Mouse (Mus musculus): ENCODE results near the gene Fgfr3. TPM values are rescaled to one million over a fixed set of nuclear protein-coding genes. Genes with fewer than 3 reads are reported as not detected.
A peak's percentile ranks its signal among the peaks of the same experiment; 100 is the strongest.

Gene Fgfr3
- total RNA-seq (2022): 10 to 100 TPM in 2 of 4 experiments, 1 to 10 TPM in 2; 5.7 to 10.7 (median 9.3) TPM

DNA sequence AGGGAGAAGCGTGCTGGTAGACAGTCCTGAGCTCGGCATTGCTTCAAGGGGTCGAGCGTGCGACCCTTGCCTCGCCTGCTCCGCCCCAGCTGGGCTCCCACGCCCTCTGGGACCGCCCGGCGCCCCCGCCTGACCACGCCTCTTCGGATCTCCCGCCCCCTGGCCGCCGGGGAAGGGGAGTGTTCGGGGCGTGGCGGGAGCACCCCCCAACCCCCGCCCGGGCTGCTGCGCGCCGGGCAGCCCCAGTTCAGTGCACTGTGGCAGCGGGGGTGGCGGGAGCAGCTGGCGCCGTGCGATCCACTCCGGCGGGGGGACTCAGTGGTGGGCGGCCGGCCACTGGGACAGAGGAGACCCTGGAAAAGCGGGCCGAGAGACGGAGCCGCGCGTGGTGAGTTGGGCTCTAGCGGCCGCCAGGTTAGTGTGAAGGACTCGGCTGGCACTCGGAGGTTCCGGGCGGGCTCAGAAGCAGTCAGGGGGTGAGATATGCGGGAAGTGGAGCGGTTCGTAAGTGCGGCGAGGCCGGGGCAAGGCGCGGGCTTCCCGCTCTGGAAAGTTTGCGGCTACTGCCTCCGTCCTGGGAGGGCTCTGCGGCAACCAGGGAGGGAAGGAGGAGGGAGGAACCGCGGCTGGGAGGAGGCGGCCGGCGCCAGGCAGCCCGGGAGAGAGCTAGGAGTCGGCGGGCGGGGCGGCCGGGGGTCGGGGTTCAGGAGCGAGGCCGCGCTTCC, at the start of gene Fgfr3:
TSS of gene Fgfr3 (plus strand) at position 134 of the 725 bp plus-strand sequence.
- DNase-seq (ENCODE audit: low spot score): peak; percentile 51

DNA sequence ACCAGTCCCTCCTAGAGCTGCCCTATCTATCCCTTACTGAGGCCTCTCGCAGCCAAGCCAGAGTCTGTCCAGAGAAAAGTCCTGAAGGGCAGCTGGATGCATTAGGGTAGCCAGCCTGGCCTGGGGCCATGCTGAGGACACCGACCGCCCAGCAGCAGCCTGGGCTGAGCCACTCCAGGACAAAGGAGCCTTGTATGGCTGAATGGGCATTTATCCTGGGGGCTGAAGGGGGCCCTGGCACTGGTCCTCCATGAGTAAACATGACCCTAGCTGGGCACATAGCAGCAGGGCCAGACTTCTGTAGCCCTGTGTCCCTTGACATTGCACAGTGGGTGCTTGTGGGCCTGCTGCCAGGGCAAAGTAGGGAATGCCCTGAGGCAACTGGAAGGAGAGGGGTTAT, 47.0 kb upstream of the Fgfr3 start:
- DNase-seq (ENCODE audit: low spot score): no peak

DNA sequence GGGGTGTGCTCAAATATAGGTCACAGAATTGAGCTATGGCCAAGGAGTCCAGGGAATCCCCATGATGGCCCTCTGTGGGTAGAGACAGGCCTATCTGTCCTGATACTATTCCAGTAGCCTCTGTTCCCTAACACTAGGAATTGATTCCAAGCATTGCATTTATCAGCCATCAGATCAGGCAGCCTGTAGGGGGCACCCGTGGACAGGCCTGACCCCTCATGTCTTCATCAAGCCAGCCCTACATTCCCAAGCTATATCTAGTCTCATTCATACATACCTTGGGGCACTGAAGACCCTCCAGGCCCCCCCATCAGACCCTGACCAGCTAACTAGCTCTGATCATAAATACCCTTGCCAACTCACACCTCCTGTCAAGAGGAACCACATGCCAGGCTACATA, 45.5 kb upstream of the Fgfr3 start:
- DNase-seq (ENCODE audit: low spot score): no peak

DNA sequence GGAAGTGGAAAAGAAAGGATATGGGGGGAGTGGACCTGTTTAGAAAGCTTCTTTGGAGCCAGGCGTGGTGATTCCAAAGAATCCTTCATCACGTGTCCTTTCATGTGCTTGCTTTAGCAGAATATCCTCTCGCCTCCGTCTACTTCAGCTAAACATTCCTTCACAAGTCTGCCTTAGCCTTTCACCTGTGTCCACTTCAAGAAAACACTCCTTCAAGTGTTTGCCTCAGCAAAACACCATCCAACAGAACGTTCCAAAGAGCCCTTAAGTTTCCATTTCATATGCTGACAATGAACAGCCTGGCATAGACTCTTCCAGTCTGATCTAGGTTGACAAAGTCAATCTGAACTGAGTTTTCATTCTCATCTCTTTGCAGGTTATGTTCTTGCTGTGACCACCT, 43.2 kb upstream of the Fgfr3 start:
- no peak for DNase-seq (ENCODE audit: low spot score)

DNA sequence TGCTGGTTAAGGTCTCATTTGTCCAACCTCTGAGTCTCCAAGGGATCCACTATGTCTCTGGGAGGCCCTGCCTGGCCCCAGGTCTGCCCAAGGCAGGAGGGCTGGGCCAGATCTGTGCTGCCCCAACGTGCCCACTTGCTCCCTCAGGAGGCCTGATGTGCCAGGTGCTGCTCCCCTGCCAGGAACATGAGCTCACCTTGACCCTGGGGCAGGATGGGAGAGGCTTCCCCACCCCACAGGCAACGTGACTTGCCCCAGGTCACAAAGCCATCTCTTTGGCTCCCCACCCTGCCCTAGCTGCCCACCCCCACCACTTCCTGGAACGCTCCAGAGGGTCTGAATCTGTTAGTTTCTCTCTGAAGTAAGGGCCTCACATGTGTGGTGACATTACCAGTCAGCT, 40.4 kb upstream of the Fgfr3 start:
- DNase-seq (ENCODE audit: low spot score): no peak

DNA sequence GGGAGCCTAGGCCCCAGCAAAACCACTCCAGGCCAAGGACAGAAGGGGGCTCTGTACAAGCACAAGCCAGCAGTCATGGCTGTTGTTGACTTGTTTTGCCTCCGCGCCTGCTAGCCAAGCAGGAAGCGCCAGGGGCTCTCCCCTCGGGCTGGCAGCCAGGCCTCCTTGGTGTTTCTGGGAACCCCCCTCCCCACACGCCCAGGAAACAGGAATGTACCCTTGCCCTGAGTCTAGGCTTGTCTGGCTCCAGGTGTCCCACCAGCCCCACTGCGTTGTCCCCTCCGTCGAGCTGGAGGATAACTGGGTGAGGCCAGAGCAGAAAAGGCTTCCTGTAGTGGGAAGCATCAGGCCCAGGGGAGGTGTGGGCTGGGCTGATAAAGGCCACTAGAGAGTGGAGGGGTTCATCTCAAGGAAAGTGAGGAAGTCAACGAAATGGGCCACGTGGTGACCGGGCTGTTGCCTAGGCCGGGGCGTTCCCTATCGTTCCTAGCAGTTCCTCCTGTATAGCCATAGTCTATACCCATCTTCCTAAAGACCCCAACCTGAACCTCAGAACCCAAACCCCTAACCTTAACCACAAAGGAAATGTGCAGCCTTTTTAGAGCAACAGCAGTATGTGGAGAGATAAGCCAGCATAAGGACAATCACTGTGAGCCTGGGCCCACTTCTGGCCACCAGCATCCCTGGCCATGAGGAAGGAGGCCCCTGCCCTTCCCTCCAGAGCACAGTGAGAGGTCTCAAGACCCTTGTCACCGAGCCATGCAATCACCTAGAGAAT, 39.7 kb upstream of the Fgfr3 start:
- no peak for DNase-seq (ENCODE audit: low spot score)

DNA sequence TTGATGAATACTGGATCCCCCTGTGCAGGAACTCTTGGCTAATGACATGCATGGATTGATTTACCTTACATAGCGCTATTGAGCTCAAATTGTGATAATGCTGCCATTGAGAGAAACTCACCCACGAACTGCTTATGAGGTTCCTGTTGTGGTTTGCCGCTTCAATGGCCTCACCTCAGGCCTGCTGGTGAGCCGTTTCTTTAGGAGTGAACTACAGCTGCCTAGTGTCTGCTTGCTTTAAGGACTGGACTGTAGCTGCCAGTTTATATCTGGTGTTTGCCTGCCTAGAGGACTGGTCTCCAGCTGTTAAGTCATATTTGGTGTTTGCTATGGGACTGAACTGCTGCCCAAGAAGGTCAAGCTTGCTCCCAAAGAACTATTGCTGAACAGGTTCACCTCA, 38.5 kb upstream of the Fgfr3 start:
- no peak for DNase-seq (ENCODE audit: low spot score)

DNA sequence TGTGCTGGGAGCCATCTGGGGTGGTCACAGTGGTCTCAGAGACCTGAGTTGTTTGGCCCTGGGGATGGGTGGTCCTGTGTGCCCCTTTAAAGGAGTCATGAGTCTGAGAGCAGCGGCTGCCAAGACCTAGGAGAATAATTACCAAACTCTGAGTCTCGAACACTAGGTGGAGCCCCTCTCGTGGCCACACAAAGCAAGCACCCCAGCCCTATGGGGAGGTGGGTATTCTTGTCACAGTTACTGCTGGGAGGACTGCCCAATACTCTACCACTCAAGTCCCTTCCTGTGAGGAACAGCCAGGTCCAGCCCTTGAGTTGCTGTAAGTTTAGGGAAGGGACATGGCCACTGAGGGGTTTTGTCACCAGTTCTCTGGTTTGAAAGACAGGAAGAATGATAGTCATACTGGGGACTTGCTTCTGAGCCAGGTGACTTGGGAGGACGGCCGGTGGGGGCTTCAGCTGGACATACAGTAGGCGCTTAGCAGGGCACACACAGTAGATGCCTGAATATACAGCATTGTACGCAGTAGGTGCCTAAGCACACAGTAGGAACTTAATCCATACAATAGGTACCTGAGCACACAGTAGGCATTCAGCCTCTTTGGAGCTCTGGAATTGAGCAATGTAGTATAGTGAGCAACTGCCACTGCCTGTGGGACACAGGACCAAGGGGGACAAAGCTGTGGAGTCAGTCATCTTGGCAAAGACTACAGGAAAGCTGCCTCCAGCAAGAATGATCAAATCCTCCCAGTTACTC, 37.4 kb upstream of the Fgfr3 start:
- DNase-seq (ENCODE audit: low spot score): peak; percentile 41

DNA sequence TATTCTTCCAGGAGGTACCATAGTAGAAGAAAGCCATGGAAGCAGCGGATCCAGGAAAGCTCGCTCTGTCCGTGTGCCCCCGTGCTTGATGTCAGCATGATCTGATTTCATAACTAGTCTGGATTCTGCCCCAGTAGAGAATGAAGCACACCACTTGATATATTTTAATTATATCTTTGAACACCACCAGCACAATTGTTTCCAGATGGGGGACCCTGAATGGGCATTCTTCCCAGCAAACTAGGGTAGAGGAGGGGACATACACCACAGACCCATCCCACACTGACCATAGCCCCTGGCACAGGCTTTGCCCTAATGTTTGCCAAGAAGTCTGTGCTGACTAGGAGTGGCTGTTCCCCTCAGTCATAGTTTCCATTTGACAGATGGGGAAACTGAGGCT, 36.5 kb upstream of the Fgfr3 start:
- DNase-seq (ENCODE audit: low spot score): no peak

DNA sequence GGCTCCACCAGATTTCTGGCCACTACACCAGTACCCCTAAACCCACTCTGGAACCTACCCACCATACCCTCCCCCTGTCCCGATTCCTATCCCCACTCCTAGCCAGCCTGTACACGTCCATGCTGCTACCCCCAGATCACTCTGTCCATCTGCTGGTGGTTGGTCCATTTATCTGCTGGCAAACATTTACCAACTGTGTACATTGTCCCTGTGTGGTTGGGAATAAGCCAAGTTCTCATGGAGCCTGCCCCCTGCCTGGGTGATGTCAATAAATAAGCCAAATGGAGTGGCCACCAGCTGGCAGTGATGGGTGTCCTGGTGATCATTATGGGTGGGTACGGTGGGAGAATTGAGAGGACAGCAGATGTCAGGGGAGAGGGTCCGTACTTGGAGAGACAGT, 34.3 kb upstream of the Fgfr3 start:
- DNase-seq (ENCODE audit: low spot score): no peak

DNA sequence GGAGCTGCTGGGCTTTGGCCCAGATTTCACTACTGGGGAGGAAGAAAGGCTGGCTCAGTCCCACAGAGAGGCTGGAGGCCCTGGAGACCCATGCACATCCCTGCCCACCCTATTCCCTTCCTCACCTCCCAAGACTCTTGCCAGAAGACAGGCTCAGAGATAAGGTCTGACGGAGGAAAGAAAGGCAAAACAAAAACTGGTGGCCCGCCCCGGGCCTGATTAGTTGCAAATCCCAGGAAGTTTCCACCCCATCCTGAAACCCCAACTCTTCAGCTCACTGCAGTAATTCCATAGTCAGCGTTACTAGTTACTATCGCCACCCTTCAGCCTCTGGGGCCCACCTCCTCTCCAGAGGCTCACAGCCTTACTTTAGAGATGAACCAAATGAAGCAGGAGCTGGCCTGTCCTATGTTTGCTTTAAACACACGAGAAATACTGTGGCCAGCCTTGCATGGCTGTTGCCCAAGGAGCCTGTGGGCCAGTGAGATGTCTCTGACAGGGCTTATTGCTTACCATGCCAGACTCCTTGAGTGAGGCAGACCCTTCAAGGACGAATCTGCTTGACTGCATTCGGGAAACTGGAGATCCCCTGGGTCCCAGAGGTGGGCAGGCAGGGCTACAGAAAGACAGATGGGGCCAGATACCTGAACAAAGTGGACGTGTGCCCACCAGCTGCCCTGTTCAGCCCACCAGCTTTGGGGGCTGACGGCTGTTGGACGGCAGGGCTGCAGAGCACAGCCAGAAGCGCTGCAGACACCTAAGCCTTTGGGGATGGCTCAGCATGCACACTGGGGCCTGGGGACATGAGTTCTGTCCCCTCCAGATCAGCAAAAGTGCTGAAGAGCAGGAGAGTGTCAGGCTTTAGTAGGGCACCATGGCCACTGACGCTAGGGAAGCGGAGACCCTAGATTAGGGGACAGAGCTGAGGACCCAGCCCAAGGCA, 32.9 kb upstream of the Fgfr3 start:
- DNase-seq (ENCODE audit: low spot score): no peak

DNA sequence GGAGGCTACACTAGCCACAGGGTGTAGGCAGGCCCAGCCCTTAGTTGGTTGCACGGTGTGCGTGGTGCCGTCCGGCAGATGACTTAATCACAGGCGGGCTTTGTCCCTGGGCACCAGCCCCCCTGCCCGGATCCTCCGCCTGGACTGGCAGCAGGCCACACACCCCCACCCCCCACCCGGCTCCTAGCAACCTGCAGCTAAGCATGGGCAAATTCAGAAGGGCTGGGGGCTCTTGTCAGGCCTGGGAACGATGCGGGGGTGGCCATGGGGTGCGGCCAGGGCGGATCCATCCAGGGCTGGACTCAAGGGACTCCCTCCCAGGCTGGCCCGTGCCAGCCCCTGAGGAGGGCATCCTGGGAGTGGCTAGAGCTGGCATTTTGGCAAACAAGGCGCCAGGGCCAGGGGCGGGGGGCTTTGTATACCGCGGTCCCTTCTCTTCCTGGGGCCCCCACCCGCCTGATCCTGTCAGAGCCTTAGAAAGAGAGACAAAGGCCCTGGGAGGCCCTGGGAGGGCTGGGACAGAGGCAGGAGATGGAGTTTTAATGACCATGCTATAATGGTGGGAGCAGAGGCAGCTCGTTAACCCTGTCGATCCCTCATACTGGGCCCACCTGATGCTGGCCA, 32.1 kb upstream of the Fgfr3 start:
- DNase-seq (ENCODE audit: low spot score): peak; percentile 33

DNA sequence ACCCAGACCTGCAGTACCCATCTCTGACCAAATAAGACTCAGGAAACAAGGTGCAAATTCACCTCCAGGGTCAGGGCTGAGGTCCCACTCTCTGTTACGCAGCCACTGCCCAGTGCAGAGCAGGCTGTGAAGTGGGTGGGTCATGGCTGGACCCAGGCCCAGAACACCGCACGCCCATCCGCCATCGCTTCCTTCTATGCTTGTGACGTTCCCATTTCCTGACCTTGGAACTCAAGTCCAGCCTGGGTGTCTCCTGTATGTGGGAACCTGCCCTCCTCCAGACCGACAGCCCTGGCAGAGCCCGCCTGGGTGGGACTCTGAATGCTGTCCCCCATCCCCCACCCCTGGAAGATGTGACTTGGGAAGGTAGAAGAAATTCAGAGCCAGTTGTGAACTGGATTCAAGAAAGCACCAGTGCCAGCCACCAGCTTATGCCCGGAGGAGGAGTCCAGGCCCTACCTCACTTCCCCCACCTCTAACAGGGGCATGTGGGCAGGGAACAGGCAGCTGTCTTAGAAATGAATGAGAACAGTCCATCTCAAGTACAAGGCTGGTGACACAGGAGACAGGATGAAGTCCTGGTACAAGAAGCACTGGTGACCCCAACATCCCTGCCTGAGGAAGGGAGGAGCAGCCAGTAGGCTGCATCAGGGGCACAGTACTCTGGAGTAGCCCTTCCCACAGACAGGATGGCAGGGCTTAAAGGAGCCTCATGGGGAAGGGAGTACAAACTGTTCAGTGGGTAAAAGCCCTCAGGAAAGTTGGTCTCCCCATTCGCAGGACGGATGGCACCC, 31.4 kb upstream of the Fgfr3 start:
- peak; percentile 79 for DNase-seq (ENCODE audit: low spot score)

DNA sequence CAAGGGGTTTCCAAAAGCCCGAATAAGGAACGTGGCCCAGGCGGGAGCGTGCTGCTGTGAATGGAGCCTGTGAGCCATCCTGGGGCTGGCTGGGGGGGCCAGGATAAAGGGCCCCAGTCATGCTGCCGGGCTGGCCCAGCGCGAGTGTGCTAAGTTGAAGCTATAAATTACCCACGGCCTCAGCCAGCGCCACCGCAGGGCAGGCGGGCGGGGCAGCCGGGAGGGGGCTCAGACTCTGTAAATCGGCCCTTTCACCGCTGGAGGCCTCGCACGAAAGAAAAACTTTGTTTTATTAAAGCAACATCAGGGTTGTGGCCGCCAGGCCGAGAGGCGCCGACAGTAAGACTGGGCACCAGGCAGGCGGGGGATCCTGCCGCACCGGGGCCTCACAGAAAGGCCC, 29.1 kb upstream of the Fgfr3 start:
- DNase-seq (ENCODE audit: low spot score): no peak

DNA sequence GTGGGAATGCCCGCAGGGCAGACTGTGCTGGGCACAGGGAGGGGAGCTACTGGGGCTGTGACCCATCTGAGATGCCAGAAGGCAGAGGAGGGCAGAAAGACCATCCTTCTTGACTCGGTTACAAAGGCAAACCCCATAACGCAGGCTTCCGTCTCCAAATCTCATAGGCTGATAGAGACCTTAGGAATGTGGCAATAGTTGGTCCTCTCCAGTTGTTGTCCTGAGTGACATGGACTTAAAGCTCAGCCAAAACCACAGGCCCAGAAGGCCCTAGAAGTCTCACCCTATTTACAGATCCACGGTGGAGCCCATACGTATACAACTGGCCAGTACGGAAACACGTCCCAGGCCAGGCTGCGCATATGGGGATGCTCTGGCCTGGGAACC, 27.0 kb upstream of the Fgfr3 start:
- DNase-seq (ENCODE audit: low spot score): no peak

DNA sequence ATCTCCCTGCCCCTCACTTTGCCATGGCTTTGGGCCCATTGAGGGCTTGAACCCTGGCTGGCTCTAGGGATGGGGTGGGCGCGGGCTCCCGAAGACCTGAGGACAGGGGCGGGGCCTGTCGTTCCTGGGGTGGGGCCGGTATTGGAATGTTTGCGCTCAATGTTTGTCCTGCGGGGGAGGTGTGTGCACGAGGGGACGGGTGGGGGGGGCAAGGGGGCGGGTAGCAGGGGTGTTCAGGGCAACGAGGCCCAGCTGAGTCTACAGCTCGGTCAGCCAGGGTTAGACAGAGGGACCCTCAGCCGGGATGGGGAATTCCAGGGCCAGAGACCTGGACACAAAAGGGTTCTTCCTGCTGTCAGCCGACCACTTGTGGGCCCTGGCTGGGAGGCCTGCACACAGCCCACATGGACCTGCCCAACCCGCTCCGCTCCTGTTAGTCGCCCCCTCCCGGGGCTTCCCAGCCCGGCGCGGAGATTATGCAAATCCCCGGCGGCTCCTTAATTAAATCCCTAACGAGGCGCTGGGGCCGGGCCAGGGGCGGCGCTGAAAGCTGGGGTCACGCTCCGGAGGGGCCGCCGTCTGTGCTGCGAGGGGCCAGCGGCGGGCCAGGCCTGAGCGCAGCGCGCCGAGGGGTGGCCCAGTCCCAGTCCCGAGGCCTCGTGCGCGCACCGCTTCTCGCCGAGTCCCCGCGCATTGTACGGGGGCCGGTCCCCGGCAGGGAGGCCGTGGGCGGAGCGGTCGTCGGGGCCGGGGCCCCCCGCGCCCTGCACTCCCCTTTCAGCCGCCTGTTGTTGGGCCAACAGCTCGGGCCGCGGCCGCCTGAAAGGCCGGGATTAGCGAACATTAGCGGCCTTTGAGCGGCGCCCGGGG, 26.4 kb upstream of the Fgfr3 start:
- DNase-seq (ENCODE audit: low spot score): no peak

DNA sequence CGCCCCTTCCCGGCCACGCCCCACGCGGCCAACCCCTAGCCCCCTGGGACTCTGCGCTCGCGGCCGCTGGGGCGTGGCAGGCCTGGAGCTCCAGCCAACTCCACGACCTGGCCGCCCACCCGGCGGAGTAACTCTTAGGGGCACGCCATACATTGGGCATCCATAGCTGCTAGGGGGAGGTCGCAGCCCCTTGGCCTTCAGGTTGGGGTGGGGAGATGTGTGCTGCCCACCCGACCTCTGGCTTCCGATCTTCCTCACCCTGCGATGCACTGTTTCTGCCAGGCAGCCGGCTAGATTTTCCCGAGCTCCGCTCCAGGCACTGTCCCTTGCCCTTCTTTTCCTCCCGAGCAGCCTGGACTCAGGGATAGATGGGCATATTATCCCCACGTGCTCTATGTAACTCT, 25.8 kb upstream of the Fgfr3 start:
- DNase-seq (ENCODE audit: low spot score): no peak

DNA sequence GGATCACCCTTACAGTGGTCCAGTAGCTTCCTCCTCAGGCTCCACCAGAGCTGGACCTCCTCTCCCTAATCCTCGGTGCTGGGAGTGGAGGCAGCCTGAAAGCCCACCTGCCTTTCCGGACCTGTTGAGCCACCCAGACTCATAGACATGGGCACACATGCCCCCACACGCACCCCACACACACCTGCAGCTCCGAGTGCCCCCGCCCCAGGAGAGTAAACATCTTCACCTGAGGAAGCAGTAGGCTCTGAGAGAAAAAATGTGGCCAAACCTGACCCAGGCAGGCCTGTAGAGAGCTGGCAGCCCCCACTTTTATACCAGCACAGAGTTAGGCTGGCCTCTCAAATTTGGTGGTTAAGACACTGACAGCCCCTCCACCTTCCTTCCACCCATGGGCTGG, 25.0 kb upstream of the Fgfr3 start:
- no peak for DNase-seq (ENCODE audit: low spot score)

DNA sequence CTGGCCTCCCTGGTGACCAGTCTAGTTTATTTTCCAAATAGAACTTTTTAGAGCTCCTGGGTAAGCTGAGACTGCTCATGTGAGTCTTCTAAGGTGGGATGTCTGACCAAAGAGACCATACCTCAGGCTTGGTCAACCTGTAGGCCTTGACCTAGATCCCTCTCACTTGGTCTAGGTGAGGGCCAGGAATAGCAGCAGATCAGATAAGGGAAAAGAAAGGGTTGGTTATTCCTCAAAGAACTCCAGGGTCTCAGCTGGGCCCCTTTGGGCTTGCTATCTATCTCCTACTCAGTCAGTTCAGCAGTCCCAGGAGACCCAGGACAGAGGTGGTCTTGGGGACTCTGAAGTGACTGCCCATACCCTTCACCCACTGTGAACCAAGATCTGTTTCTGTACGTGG, 23.9 kb upstream of the Fgfr3 start:
- DNase-seq (ENCODE audit: low spot score): no peak

Measured in heart, adult 8-10 months (tissue).